In the genomic region with DNA sequence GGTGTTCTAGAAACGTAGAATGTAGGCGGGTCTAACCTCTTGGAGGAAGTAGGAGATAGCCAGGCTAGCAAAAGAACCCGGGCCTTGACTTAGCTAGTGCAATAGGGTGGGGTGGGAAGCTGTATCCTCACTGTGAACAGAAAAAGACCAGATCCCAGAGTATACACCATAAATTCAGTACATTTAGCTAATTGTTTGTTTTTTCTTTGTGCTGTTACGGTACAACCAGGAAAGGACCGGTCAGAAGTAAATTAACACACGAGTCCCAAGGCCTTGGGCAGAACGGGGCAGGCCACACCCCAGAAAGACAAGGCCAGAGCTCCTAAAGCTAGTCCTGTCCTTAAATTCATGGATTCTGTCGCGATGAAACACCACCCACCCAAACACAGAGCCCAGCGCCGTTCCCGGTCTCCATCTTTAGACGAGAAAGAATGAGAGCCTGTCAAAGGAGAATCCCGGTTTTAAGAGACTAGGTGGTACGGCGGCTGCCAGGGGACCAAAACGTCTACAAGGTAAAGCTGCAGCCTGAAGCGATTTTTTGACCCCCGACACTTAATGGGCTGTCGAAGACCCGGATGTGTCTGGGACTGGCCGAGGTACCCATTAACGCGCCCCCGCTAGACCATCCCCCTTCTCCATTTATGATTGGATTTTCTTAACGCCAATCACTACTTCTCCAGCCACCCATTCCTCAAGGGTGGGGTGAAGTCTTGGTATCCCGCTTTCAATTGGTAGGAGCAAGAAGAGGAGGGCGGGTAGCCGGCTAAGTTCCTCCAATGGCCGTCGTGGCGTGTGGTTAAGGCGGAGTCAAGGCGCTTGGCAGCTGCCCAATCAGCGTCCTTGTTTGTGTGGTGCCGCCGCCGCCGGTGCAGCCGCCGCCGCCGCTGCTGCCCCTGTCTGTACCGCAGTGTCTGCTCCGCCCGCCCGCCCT, we compare ENCODE assay signal across 7 mouse cellular contexts. TPM values are rescaled to one million over a fixed set of nuclear protein-coding genes. Genes with fewer than 3 reads are reported as not detected.
DNase-seq lines count a peak whose midpoint lies in the region; ATAC-seq lines count a peak whose summit lies in the region.

Gene Gatad2b, plus strand, starts transcription at position 834 of the 931 bp plus-strand sequence.

- H3K4me2 ChIP-seq in intestine, embryonic 15.5 days (replicated peaks) = peak within 1 kb of the TSS; percentile 72

- H3K4me3 ChIP-seq in intestine, embryonic 15.5 days (replicated peaks) = peak within 1 kb of the TSS; percentile 84
- peak within 1 kb of the TSS; percentile 93 for H3K4me3 ChIP-seq in midbrain, embryonic 10.5 days

- WGBS in intestine, embryonic 15.5 days = under 1% methylated on average over 46 of the region's 47 CpGs
- WGBS in midbrain, embryonic 10.5 days = 1% methylated on average over 47 of the region's 47 CpGs

- H3K36me3 ChIP-seq in intestine, embryonic 15.5 days = no peaks in the 10 kb centered on the region
- peaks cover 27% of the 10 kb centered on the region for H3K36me3 ChIP-seq in midbrain, embryonic 10.5 days

- no peaks in the 10 kb centered on the region for H3K9me3 ChIP-seq in intestine, embryonic 15.5 days
- H3K9me3 ChIP-seq in midbrain, embryonic 10.5 days (replicated peaks) = no peaks in the 10 kb centered on the region

- H3K27ac ChIP-seq in intestine, embryonic 15.5 days = peak within 1 kb of the TSS; percentile 96
- peak within 1 kb of the TSS; percentile 99 for H3K27ac ChIP-seq in midbrain, embryonic 10.5 days (replicated peaks)

- H3K9ac ChIP-seq in intestine, embryonic 15.5 days = peak within 1 kb of the TSS; percentile 86

- peak; percentile 98 for ATAC-seq in intestine, embryonic 15.5 days

- peaks cover 8% of the 10 kb centered on the region for H3K4me1 ChIP-seq in intestine, embryonic 15.5 days (replicated peaks)
- H3K4me1 ChIP-seq in midbrain, embryonic 10.5 days = peaks cover 22% of the 10 kb centered on the region

- intact Hi-C loops in gastrocnemius, postnatal 36 days (cut with DNase I) = no loop called here
- intact Hi-C loops in left cerebral cortex, postnatal 25 days (cut with DNase I) = loop anchor here (1.0 to 10.0 kb wide), 3 partner anchors 27 to 182 kb away; partner anchors contain the start of genes Dennd4b and Ilf2

- DNase-seq in adrenal gland, adult 2 months = peak; percentile 98
- DNase-seq in embryo, embryonic 11.5 days (ENCODE audit: low read depth, low spot score) = peak; percentile 97
- DNase-seq in gastrocnemius, postnatal 36 days = peak; percentile 97 to 98
- DNase-seq in left cerebral cortex, postnatal 25 days (ENCODE audit: low spot score in 2 of 2) = peak; percentile 99 to 100
- DNase-seq in midbrain, embryonic 10.5 days (ENCODE audit: low spot score) = peak; percentile 99
- DNase-seq in right cerebral cortex, postnatal 4 days = peak; percentile 98

- no peaks in the 10 kb centered on the region for H3K27me3 ChIP-seq in intestine, embryonic 15.5 days (replicated peaks)
- no peaks in the 10 kb centered on the region for H3K27me3 ChIP-seq in midbrain, embryonic 10.5 days (ENCODE audit: low read depth, poor library complexity, severe bottlenecking)

RNA-seq across cellular contexts. Expression of gene Gatad2b, which starts in this region (rescaled TPM):
- 10 to 100 TPM; 54.8 to 72.5 TPM for total RNA-seq in adrenal gland, adult 2 months (2021)
- polyA plus RNA-seq in adrenal gland, adult 2 months (2012; rRNA removed) = 15.0 and 20.1 TPM in 2 replicates
- 10 to 100 TPM; 36.1 to 50.1 TPM for total RNA-seq in gastrocnemius, postnatal 36 days (2021)
- 9.0 and 9.7 TPM in 2 replicates for polyA plus RNA-seq in intestine, embryonic 15.5 days (2015; fragmentation: Nextera tagmentation; extraction: Ambion mirVana)
- 10 to 100 TPM; 88.3 to 97.4 TPM for total RNA-seq in left cerebral cortex, postnatal 25 days (2021)
- polyA plus RNA-seq in midbrain, embryonic 10.5 days (2016; fragmentation: Nextera tagmentation; extraction: Ambion mirVana) = 13.6 and 14.1 TPM in 2 replicates

Comparison
In these comparisons a context has a peak if more than half of its experiments do, and no peak if none do; other contexts are left out.
1. Peak in every context shown above with its lines: DNase-seq, ATAC-seq, H3K4me3 ChIP-seq and H3K27ac ChIP-seq.